Comparison of ENCODE assay signal across 12 mouse cellular contexts in the genomic region with DNA sequence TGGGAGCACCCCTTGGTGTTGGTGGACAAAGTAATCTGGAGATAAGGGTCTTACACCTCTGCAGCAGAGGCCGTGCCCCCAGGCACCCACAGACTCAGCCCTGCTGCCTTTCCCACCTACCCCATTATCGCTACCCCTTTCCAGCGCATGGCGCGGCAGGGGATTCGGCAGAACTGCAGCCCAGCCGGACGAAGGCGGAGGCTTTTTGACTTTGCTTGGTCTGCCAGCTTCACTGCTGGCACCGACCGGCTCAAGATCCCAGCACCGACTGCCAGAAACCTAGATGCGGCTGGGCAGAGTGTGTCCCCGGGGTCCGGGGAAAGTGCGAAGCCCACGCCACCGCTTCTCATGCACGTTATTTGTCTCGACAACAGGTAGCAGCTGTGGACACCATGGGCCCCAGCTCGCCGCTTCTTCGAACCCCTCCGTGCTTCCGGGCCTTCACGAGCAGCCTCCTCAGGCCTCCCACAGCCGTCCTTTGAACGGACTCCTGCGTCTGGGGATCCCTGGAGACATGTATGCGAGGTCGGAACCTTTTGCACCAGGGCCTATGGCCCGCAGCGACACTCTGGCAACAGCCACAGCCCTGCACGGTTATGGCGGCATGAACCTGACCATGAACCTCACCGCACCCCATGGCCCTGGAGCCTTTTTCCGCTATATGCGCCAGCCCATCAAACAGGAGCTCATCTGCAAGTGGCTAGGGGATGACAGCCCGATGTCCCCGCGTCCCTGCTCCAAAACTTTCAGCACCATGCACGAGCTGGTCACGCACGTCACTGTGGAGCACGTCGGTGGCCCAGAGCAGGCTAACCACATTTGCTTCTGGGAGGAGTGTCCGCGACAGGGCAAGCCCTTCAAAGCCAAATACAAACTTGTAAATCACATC. TPM values are rescaled to one million over a fixed set of nuclear protein-coding genes. Genes with fewer than 3 reads are reported as not detected.
DNase-seq lines count a peak whose midpoint lies in the region; ATAC-seq and TF ChIP-seq lines count a peak whose summit lies in the region.
"Had no signal": no experiment of that assay in that cellular context is flagged by ENCODE, and none has a peak within 500 bp of the region (broad histone marks: within the 10 kb centered on the region; RNA-seq: fewer than 3 reads in every experiment).

No protein-coding gene starts in this region.

- 0 out of 2 replicates have a peak, but pooled peaks have one; percentile 9 for ATAC-seq in forebrain, embryonic 15.5 days (replicated peaks)
- ATAC-seq in midbrain, embryonic 13.5 days: peak; percentile 25

- H3K36me3 ChIP-seq in forebrain, embryonic 15.5 days: no peaks in the 10 kb centered on the region
- no peaks in the 10 kb centered on the region for H3K36me3 ChIP-seq in midbrain, embryonic 13.5 days

- H3K4me2 ChIP-seq in forebrain, embryonic 15.5 days (replicated peaks): peak overlapping the region; percentile 74
- peak overlapping the region; percentile 70 for H3K4me2 ChIP-seq in midbrain, embryonic 13.5 days (replicated peaks)

- WGBS in cerebellum, adult 2 months: 3% methylated on average over 48 of the region's 48 CpGs
- 2% methylated on average over 48 of the region's 48 CpGs for WGBS in forebrain, embryonic 15.5 days
- under 1% methylated on average over 48 of the region's 48 CpGs for WGBS in midbrain, embryonic 13.5 days

- DNase-seq in heart, adult 11 months: peak; percentile 82
- no peak for DNase-seq in heart, adult 8-10 months (ENCODE audit: low spot score)
- DNase-seq in cerebellum, adult 2 months: peak; percentile 82 to 87
- DNase-seq in spleen, postnatal 36 days (ENCODE audit: low spot score in 2 of 2): no peak
- DNase-seq in urinary bladder, postnatal 14 days (ENCODE audit: low spot score): no peak
- no peak for DNase-seq in ovary, postnatal 14 days (ENCODE audit: low spot score)
- DNase-seq: adrenal gland, postnatal 10 days; layer of hippocampus, postnatal 36 days had no signal

- H3K27ac ChIP-seq in cerebellum, adult 2 months (ENCODE audit: insufficient read depth, low read length): peak overlapping the region; percentile 94
- peak overlapping the region; percentile 91 for H3K27ac ChIP-seq in forebrain, embryonic 15.5 days (replicated peaks)
- H3K27ac ChIP-seq in midbrain, embryonic 13.5 days: peak overlapping the region; percentile 92

- peaks cover 10% of the 10 kb centered on the region for H3K4me1 ChIP-seq in cerebellum, adult 2 months (ENCODE audit: control insufficient read depth, insufficient read depth, low read length)
- H3K4me1 ChIP-seq in forebrain, embryonic 15.5 days: peaks cover 28% of the 10 kb centered on the region
- peaks cover 32% of the 10 kb centered on the region for H3K4me1 ChIP-seq in midbrain, embryonic 13.5 days (replicated peaks)

- no peak for TF ChIP-seq CTCF in cerebellum, adult 2 months (IDR thresholded peaks at IDR 0.05; ENCODE audit: borderline replicate concordance, insufficient read depth, low read depth, low read length)

- H3K9me3 ChIP-seq in forebrain, embryonic 15.5 days: no peaks in the 10 kb centered on the region
- H3K9me3 ChIP-seq in midbrain, embryonic 13.5 days: no peaks in the 10 kb centered on the region

- TF ChIP-seq POLR2A in cerebellum, adult 2 months (IDR thresholded peaks at IDR 0.05; ENCODE audit: borderline replicate concordance, insufficient read depth, low read length): peak; percentile 60; the same call in 1 of the 2 replicates

- H3K4me3 ChIP-seq in cerebellum, adult 2 months (replicated peaks; ENCODE audit: insufficient read depth, low read depth, low read length): peak overlapping the region; percentile 83
- H3K4me3 ChIP-seq in forebrain, embryonic 15.5 days: peak overlapping the region; percentile 47
- peak overlapping the region; percentile 54 for H3K4me3 ChIP-seq in midbrain, embryonic 13.5 days (replicated peaks)

- no peaks in the 10 kb centered on the region for H3K27me3 ChIP-seq in cerebellum, adult 2 months (ENCODE audit: control insufficient read depth, insufficient read depth, low read length)
- peaks cover 79% of the 10 kb centered on the region for H3K27me3 ChIP-seq in forebrain, embryonic 15.5 days
- peaks cover 91% of the 10 kb centered on the region for H3K27me3 ChIP-seq in midbrain, embryonic 13.5 days

- peak overlapping the region; percentile 39 for H3K9ac ChIP-seq in forebrain, embryonic 15.5 days (replicated peaks)
- peak overlapping the region; percentile 88 for H3K9ac ChIP-seq in midbrain, embryonic 13.5 days (replicated peaks)

RNA-seq across cellular contexts. Expression of gene Zic1, which starts 13.0 kb away (rescaled TPM):
- total RNA-seq in heart, adult 8-10 months (2022): under 1 TPM in 1 of 4 experiments, not detected in 3; 0.06 TPM
- 1,121 and 1,289 TPM in 2 replicates for polyA plus RNA-seq in cerebellum, adult 2 months (2012; rRNA removed)
- 9.6 and 9.8 TPM in 2 replicates for polyA plus RNA-seq in forebrain, embryonic 15.5 days (2015; fragmentation: Nextera tagmentation; extraction: Ambion mirVana)
- polyA plus RNA-seq in midbrain, embryonic 13.5 days (2015; fragmentation: Nextera tagmentation; extraction: Ambion mirVana): 14.8 and 16.4 TPM in 2 replicates
- total RNA-seq: megakaryocyte-erythroid progenitor cell, adult 5-6 weeks had no signal
- polyA plus RNA-seq: stomach, embryonic 14.5 days had no signal

RNA-seq across cellular contexts. Expression of gene Zic4, which starts 16.4 kb away (rescaled TPM):
- not detected for total RNA-seq in heart, adult 8-10 months (2022)
- polyA plus RNA-seq in cerebellum, adult 2 months (2012; rRNA removed): 37.4 and 45.3 TPM in 2 replicates
- polyA plus RNA-seq in forebrain, embryonic 15.5 days (2015; fragmentation: Nextera tagmentation; extraction: Ambion mirVana): 46.2 and 55.0 TPM in 2 replicates
- 53.2 and 56.6 TPM in 2 replicates for polyA plus RNA-seq in midbrain, embryonic 13.5 days (2015; fragmentation: Nextera tagmentation; extraction: Ambion mirVana)
- total RNA-seq: adrenal gland, postnatal 10 days; megakaryocyte-erythroid progenitor cell, adult 5-6 weeks had no signal
- polyA plus RNA-seq: stomach, embryonic 14.5 days had no signal

Comparison
In these comparisons a context has a peak if more than half of its experiments do, and no peak if none do; other contexts are left out.
1. DNase-seq: peak in heart, adult 11 months (single experiment) and cerebellum, adult 2 months (2 of 2); none in heart, adult 8-10 months (single experiment), spleen, postnatal 36 days (0 of 2), urinary bladder, postnatal 14 days (single experiment) and ovary, postnatal 14 days (single experiment).
2. RNA of gene Zic1, which starts 13.0 kb away (polyA plus RNA-seq): 1,121 to 1,289 TPM in cerebellum, adult 2 months; 14.8 to 16.4 TPM in midbrain, embryonic 13.5 days and 9.6 to 9.8 TPM in forebrain, embryonic 15.5 days; every median in the first group is over 10 times any median in the second.
3. Peak in every context shown above with its lines, with median percentiles within 50 percentile points of each other: H3K27ac ChIP-seq and H3K4me3 ChIP-seq.